Mouse (Mus musculus): ENCODE results near the gene Mroh7. TPM values are rescaled to one million over a fixed set of nuclear protein-coding genes. Genes with fewer than 3 reads are reported as not detected.

The Mroh7 gene
- polyA plus RNA-seq, 1 experiment: not detected

GRCm38 (mm10) chr4:106645797-106646196 lies 84.9 kb downstream of the Mroh7 start:
- no peak overlapping the region for H3K4me3 ChIP-seq (ENCODE audit: insufficient read depth, low read length)
- H3K4me1 ChIP-seq (ENCODE audit: control insufficient read depth, insufficient read depth, low read length): no peaks in the 10 kb centered on the region

GRCm38 (mm10) chr4:106644218-106644610 lies 86.5 kb downstream of the Mroh7 start:
- Histone ChIP-seq H3K27ac (ENCODE audit: insufficient read depth, low read depth, low read length) (no peak overlapping the region), H3K4me1 (ENCODE audit: control insufficient read depth, insufficient read depth, low read length) (no peaks in the 10 kb centered on the region), H3K4me3 (ENCODE audit: insufficient read depth, low read length) (no peak overlapping the region)
- TF ChIP-seq CTCF (IDR thresholded peaks at IDR 0.05; ENCODE audit: low read depth, low read length): no peak
- TF ChIP-seq POLR2A (IDR thresholded peaks at IDR 0.05; ENCODE audit: borderline replicate concordance, low read depth, low read length): no peak

More at GRCm38 (mm10) chr4:106645797-106646196, 84.9 kb downstream of the Mroh7 start:
- no peak for TF ChIP-seq CTCF (IDR thresholded peaks at IDR 0.05; ENCODE audit: low read depth, low read length)
- no peak overlapping the region for H3K27ac ChIP-seq (ENCODE audit: insufficient read depth, low read depth, low read length)

GRCm38 (mm10) chr4:106643483-106644217 lies 87.1 kb downstream of the Mroh7 start:
- TF ChIP-seq POLR2A (IDR thresholded peaks at IDR 0.05; ENCODE audit: borderline replicate concordance, low read depth, low read length) (no peak), CTCF (IDR thresholded peaks at IDR 0.05; ENCODE audit: low read depth, low read length) (no peak)
- no peak overlapping the region for H3K27ac ChIP-seq (ENCODE audit: insufficient read depth, low read depth, low read length)
- H3K4me3 ChIP-seq (ENCODE audit: insufficient read depth, low read length): no peak overlapping the region
- H3K4me1 ChIP-seq (ENCODE audit: control insufficient read depth, insufficient read depth, low read length): no peaks in the 10 kb centered on the region

GRCm38 (mm10) chr4:106634086-106634479 lies 96.6 kb downstream of the Mroh7 start:
- no peak for TF ChIP-seq POLR2A (IDR thresholded peaks at IDR 0.05; ENCODE audit: borderline replicate concordance, low read depth, low read length)
- TF ChIP-seq CTCF (IDR thresholded peaks at IDR 0.05; ENCODE audit: low read depth, low read length): no peak
- no peak overlapping the region for H3K4me3 ChIP-seq (ENCODE audit: insufficient read depth, low read length)
- H3K4me1 ChIP-seq (ENCODE audit: control insufficient read depth, insufficient read depth, low read length): no peaks in the 10 kb centered on the region
- no peak overlapping the region for H3K27ac ChIP-seq (ENCODE audit: insufficient read depth, low read depth, low read length)

- no peaks in the 10 kb centered on the region for H3K4me1 ChIP-seq (ENCODE audit: control insufficient read depth, insufficient read depth, low read length)
- no peak overlapping the region for H3K27ac ChIP-seq (ENCODE audit: insufficient read depth, low read depth, low read length)
- H3K4me3 ChIP-seq (ENCODE audit: insufficient read depth, low read length): no peak overlapping the region
- no peak for TF ChIP-seq POLR2A (IDR thresholded peaks at IDR 0.05; ENCODE audit: borderline replicate concordance, low read depth, low read length)
- TF ChIP-seq CTCF (IDR thresholded peaks at IDR 0.05; ENCODE audit: low read depth, low read length): no peak
Observed at GRCm38 (mm10) chr4:106633281-106634085, 97.2 kb downstream of the Mroh7 start.

GRCm38 (mm10) chr4:106632313-106632712 lies 98.4 kb downstream of the Mroh7 start:
- Histone ChIP-seq H3K4me3 (ENCODE audit: insufficient read depth, low read length) (no peak overlapping the region), H3K4me1 (ENCODE audit: control insufficient read depth, insufficient read depth, low read length) (no peaks in the 10 kb centered on the region), H3K27ac (ENCODE audit: insufficient read depth, low read depth, low read length) (no peak overlapping the region)
- no peak for TF ChIP-seq CTCF (IDR thresholded peaks at IDR 0.05; ENCODE audit: low read depth, low read length)
- TF ChIP-seq POLR2A (IDR thresholded peaks at IDR 0.05; ENCODE audit: borderline replicate concordance, low read depth, low read length): no peak

Other genes with a start within 250 kb of the Mroh7 start
- gene Bsnd, start 238.6 kb downstream of the Mroh7 start, polyA plus RNA-seq (2012; ENCODE audit: insufficient read depth, insufficient read length, missing spikeins): not detected in 2 replicates
- gene Dhcr24, start 169.9 kb downstream of the Mroh7 start, polyA plus RNA-seq (2012; ENCODE audit: insufficient read depth, insufficient read length, missing spikeins): 16.5 and 17.1 TPM in 2 replicates
- gene Lexm, start 113.7 kb downstream of the Mroh7 start, polyA plus RNA-seq (2012; ENCODE audit: insufficient read depth, insufficient read length, missing spikeins): not detected in 2 replicates
- not detected in 2 replicates for gene Ttc22, start 108.5 kb downstream of the Mroh7 start, polyA plus RNA-seq (2012; ENCODE audit: insufficient read depth, insufficient read length, missing spikeins)
- gene Pars2, start 79.9 kb downstream of the Mroh7 start, polyA plus RNA-seq (2012; ENCODE audit: insufficient read depth, insufficient read length, missing spikeins): 2.8 and 4.6 TPM in 2 replicates
- gene Ttc4, start 52.0 kb downstream of the Mroh7 start, polyA plus RNA-seq (2012; ENCODE audit: insufficient read depth, insufficient read length, missing spikeins): 27.5 and 29.7 TPM in 2 replicates
- not detected in 2 replicates for gene Fam151a, start 3.0 kb upstream of the Mroh7 start, polyA plus RNA-seq (2012; ENCODE audit: insufficient read depth, insufficient read length, missing spikeins)
- 5.6 and 6.6 TPM in 2 replicates for gene Acot11, start 74.1 kb upstream of the Mroh7 start, polyA plus RNA-seq (2012; ENCODE audit: insufficient read depth, insufficient read length, missing spikeins)
- 34.8 and 39.3 TPM in 2 replicates for gene Ssbp3, start 179.8 kb upstream of the Mroh7 start, polyA plus RNA-seq (2012; ENCODE audit: insufficient read depth, insufficient read length, missing spikeins)